Comparison of ENCODE assay signal across 9 mouse cellular contexts in the genomic region with DNA sequence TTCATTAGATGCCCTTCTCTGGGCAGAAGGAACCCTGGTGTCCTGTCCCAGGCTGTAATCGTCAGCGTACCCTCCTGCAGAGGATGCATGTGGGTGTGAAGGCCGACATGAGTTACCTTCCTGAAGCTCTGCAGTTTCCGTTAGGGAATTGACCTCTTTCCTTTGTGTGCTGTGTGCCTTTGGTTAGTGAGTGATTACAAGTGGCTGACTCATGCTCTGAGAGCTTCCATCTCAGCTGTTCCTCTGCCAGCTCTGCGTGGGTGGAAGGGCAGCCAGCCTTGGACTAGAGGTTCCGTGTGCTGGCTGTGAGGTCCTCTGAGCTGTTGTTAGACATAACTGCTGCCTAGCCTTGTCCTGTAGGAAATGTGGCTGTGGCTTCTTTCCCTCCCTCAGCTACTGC.
DNase-seq lines count a peak whose midpoint lies in the region; ATAC-seq and TF ChIP-seq lines count a peak whose summit lies in the region.
"Had no signal": no experiment of that assay in that cellular context is flagged by ENCODE, and none has a peak within 500 bp of the region (broad histone marks: within the 10 kb centered on the region; RNA-seq: fewer than 3 reads in every experiment).

No protein-coding gene starts in this region.

- H3K4me1 ChIP-seq in midbrain, postnatal 0 days (ENCODE audit: insufficient read depth, low read length) = no peaks in the 10 kb centered on the region
- peaks cover 7% of the 10 kb centered on the region; the same call in 1 of the 2 replicates for H3K4me1 ChIP-seq in midbrain, embryonic 15.5 days
- H3K4me1 ChIP-seq in lung, postnatal 0 days (ENCODE audit: insufficient read depth, low read depth, low read length) = peaks cover 5% of the 10 kb centered on the region; the same call in 1 of the 2 replicates

- TF ChIP-seq EP300 in lung, postnatal 0 days (IDR thresholded peaks at IDR 0.05) = peak; percentile 87

- H3K9ac ChIP-seq in midbrain, postnatal 0 days (replicated peaks; ENCODE audit: low read length, poor library complexity, severe bottlenecking) = no peak overlapping the region
- H3K9ac ChIP-seq in midbrain, embryonic 15.5 days = no peak overlapping the region
- H3K9ac ChIP-seq in lung, postnatal 0 days (replicated peaks; ENCODE audit: low read depth) = no peak overlapping the region
- H3K9ac ChIP-seq: limb, embryonic 13.5 days had no signal

- no peaks in the 10 kb centered on the region for H3K27me3 ChIP-seq in midbrain, postnatal 0 days (ENCODE audit: insufficient read depth, low read length)
- no peaks in the 10 kb centered on the region for H3K27me3 ChIP-seq in midbrain, embryonic 15.5 days (replicated peaks)
- no peaks in the 10 kb centered on the region for H3K27me3 ChIP-seq in lung, postnatal 0 days (replicated peaks; ENCODE audit: insufficient read depth, low read length)
- H3K27me3 ChIP-seq: limb, embryonic 13.5 days had no signal

- no peaks in the 10 kb centered on the region for H3K9me3 ChIP-seq in midbrain, postnatal 0 days (ENCODE audit: low read length)
- no peaks in the 10 kb centered on the region for H3K9me3 ChIP-seq in midbrain, embryonic 15.5 days
- H3K9me3 ChIP-seq in lung, postnatal 0 days (ENCODE audit: low read length) = no peaks in the 10 kb centered on the region
- H3K9me3 ChIP-seq: limb, embryonic 13.5 days had no signal

- H3K27ac ChIP-seq in midbrain, postnatal 0 days (ENCODE audit: low read depth, low read length) = no peak overlapping the region
- no peak overlapping the region for H3K27ac ChIP-seq in midbrain, embryonic 15.5 days
- peak overlapping the region; percentile 27; the same call in 1 of the 2 replicates for H3K27ac ChIP-seq in lung, postnatal 0 days (ENCODE audit: low read length)
- H3K27ac ChIP-seq: limb, embryonic 13.5 days had no signal

- H3K4me2 ChIP-seq in midbrain, postnatal 0 days (ENCODE audit: low read depth, low read length, poor library complexity, severe bottlenecking) = no peak overlapping the region
- no peak overlapping the region for H3K4me2 ChIP-seq in midbrain, embryonic 15.5 days
- no peak overlapping the region for H3K4me2 ChIP-seq in lung, postnatal 0 days (replicated peaks; ENCODE audit: low read depth, low read length)
- H3K4me2 ChIP-seq: limb, embryonic 13.5 days had no signal

- 59% methylated on average over 6 of the region's 6 CpGs for WGBS in midbrain, postnatal 0 days
- 68% methylated on average over 6 of the region's 6 CpGs for WGBS in midbrain, embryonic 15.5 days
- 17% methylated on average over 6 of the region's 6 CpGs for WGBS in lung, postnatal 0 days

- no peaks in the 10 kb centered on the region for H3K36me3 ChIP-seq in midbrain, postnatal 0 days (ENCODE audit: insufficient read depth, low read length)
- H3K36me3 ChIP-seq in midbrain, embryonic 15.5 days (replicated peaks) = no peaks in the 10 kb centered on the region
- no peaks in the 10 kb centered on the region for H3K36me3 ChIP-seq in lung, postnatal 0 days (ENCODE audit: insufficient read depth, low read length)
- H3K36me3 ChIP-seq: limb, embryonic 13.5 days had no signal

- ATAC-seq in midbrain, postnatal 0 days (ENCODE audit: low FRiP score) = no peak
- no peak for ATAC-seq in midbrain, embryonic 15.5 days (replicated peaks)
- ATAC-seq in lung, postnatal 0 days = peak; percentile 97

- no peak for TF ChIP-seq CTCF in midbrain, postnatal 0 days (IDR thresholded peaks at IDR 0.05)
- TF ChIP-seq CTCF in lung, postnatal 0 days (IDR thresholded peaks at IDR 0.05) = no peak

- H3K4me3 ChIP-seq in midbrain, postnatal 0 days (ENCODE audit: low read depth, low read length) = no peak overlapping the region
- no peak overlapping the region for H3K4me3 ChIP-seq in midbrain, embryonic 15.5 days
- H3K4me3 ChIP-seq in lung, postnatal 0 days (ENCODE audit: low read depth, low read length) = no peak overlapping the region
- H3K4me3 ChIP-seq: limb, embryonic 13.5 days had no signal

- DNase-seq in midbrain, postnatal 0 days (ENCODE audit: low spot score) = peak; percentile 53
- peak; percentile 43 for DNase-seq in c-Kit-positive CD71-positive TER-119-positive erythroid progenitor cells, embryonic 14.5 days (ENCODE audit: low spot score)
- DNase-seq in gonadal fat pad, adult 2 months (ENCODE audit: low read depth) = peak; percentile 54
- peak; percentile 80 for DNase-seq in kidney, adult 9 months
- DNase-seq in lung, postnatal 0 days (ENCODE audit: low spot score) = peak; percentile 92
- no peak for DNase-seq in embryo, embryonic 9.5 days (ENCODE audit: extremely low spot score)
- DNase-seq in thymus, postnatal 14 days = no peak

Comparison
In these comparisons a context has a peak if more than half of its experiments do, and no peak if none do; other contexts are left out.
1. DNase-seq: peak in midbrain, postnatal 0 days (single experiment), c-Kit-positive CD71-positive TER-119-positive erythroid progenitor cells, embryonic 14.5 days (single experiment), gonadal fat pad, adult 2 months (single experiment), kidney, adult 9 months (single experiment) and lung, postnatal 0 days (single experiment); none in embryo, embryonic 9.5 days (single experiment) and thymus, postnatal 14 days (single experiment).